Mouse (Mus musculus) embryonic facial prominence, embryonic 13.5 days (tissue): ENCODE measurements around the gene Afp. TPM values are rescaled to one million over a fixed set of nuclear protein-coding genes. Genes with fewer than 3 reads are reported as not detected.

Experiments used
- ATAC-seq: fragments of 200-750 bp; cut with Nextera tagmentation; 2 replicates; pipeline ENCODE4 v1.8.0; 2017; ENCODE audit warnings: low read depth; ENCODE audit not compliant: insufficient number of reproducible peaks, insufficient read depth, low FRiP score, low TSS enrichment
- H3K27ac ChIP-seq: fragments of 300-500 bp; sonication (generic); 2 replicates; pipeline ENCODE4 v1.5.1; 2015; ENCODE audit warnings: moderate library complexity, mild to moderate bottlenecking, inconsistent platforms
- H3K27me3 ChIP-seq: fragments of 300-500 bp; sonication (generic); 2 replicates; pipeline ENCODE4 v1.6.1; 2015; ENCODE audit warnings: mild to moderate bottlenecking, inconsistent platforms
- H3K36me3 ChIP-seq: fragments of 300-500 bp; sonication (generic); 2 replicates; pipeline ENCODE4 v1.6.1; 2015; ENCODE audit warnings: mild to moderate bottlenecking, inconsistent platforms
- H3K4me1 ChIP-seq: fragments of 300-500 bp; sonication (generic); 2 replicates; pipeline ENCODE4 v1.6.1; 2015; ENCODE audit warnings: inconsistent platforms
- H3K4me2 ChIP-seq: fragments of 300-500 bp; sonication (generic); 2 replicates; pipeline ENCODE4 v1.6.1; 2015; ENCODE audit warnings: moderate library complexity, mild to moderate bottlenecking, inconsistent platforms
- H3K4me3 ChIP-seq: fragments of 300-500 bp; sonication (generic); 2 replicates; pipeline ENCODE4 v1.5.1; 2015; ENCODE audit warnings: mild to moderate bottlenecking, inconsistent platforms
- H3K9ac ChIP-seq: fragments of 300-500 bp; sonication (generic); 2 replicates; pipeline ENCODE4 v1.6.1; 2015; ENCODE audit warnings: mild to moderate bottlenecking, inconsistent platforms
- H3K9me3 ChIP-seq: fragments of 300-500 bp; sonication (generic); 2 replicates; pipeline ENCODE4 v1.6.1; 2016; ENCODE audit warnings: inconsistent platforms
- WGBS: fragments of 180-500 bp; shearing (Covaris S2); methylation state at CpG from one replicate; pipeline ENCODE4 v1.1.7; 2015; ENCODE audit warnings: mixed read lengths; 5-methylcytosine and 5-hydroxymethylcytosine counted together
- polyA plus RNA-seq: library from polyadenylated mRNA; unstranded; fragments of >200 nt; fragmentation: Nextera tagmentation; extraction: Ambion mirVana; gene quantifications from 2 replicates; pipeline ENCODE4 v1.2.1, GENCODE M21; 2015

Afp gene
- 0.84 and 113 TPM in 2 replicates for polyA plus RNA-seq

- Histone ChIP-seq H3K36me3 (no peaks in the 10 kb centered on the region), H3K27ac (no peak within 1 kb of the TSS), H3K4me3 (no peak within 1 kb of the TSS), H3K4me1 (no peaks in the 10 kb centered on the region), H3K4me2 (no peak within 1 kb of the TSS), H3K27me3 (no peaks in the 10 kb centered on the region), H3K9me3 (no peaks in the 10 kb centered on the region), H3K9ac (no peak within 1 kb of the TSS)
- no peak for ATAC-seq
- WGBS, result 83% methylated on average over 7 of the region's 7 CpGs
Measured at GRCm38 (mm10) chr5:90490518-90490917, at the start of gene Afp. Afp (plus strand) TSS chr5:90490737.

GRCm38 (mm10) chr5:90447577-90447976, 43.0 kb upstream of the Afp start:
- ATAC-seq, result no peak

GRCm38 (mm10) chr5:90449961-90450360, 40.6 kb upstream of the Afp start:
- no peak overlapping the region for H3K4me3 ChIP-seq
- no peak overlapping the region for H3K4me2 ChIP-seq
- WGBS, result 84% methylated on average over 5 of the region's 5 CpGs
- H3K9ac ChIP-seq, result no peak overlapping the region
- no peak overlapping the region for H3K27ac ChIP-seq
- no peaks in the 10 kb centered on the region for H3K4me1 ChIP-seq
- no peak for ATAC-seq
- no peaks in the 10 kb centered on the region for H3K36me3 ChIP-seq
- no peaks in the 10 kb centered on the region for H3K27me3 ChIP-seq
- no peaks in the 10 kb centered on the region for H3K9me3 ChIP-seq

More at GRCm38 (mm10) chr5:90447577-90447976, 43.0 kb upstream of the Afp start:
- Histone ChIP-seq H3K27me3 (no peaks in the 10 kb centered on the region), H3K4me3 (no peak overlapping the region), H3K27ac (no peak overlapping the region), H3K9ac (no peak overlapping the region), H3K36me3 (no peaks in the 10 kb centered on the region), H3K9me3 (no peaks in the 10 kb centered on the region), H3K4me1 (no peaks in the 10 kb centered on the region), H3K4me2 (no peak overlapping the region)
- WGBS, result 86% methylated on average over 3 of the region's 3 CpGs

- 71% methylated on average over 4 of the region's 4 CpGs for WGBS
- Histone ChIP-seq H3K9me3 (no peaks in the 10 kb centered on the region), H3K27me3 (no peaks in the 10 kb centered on the region), H3K36me3 (no peaks in the 10 kb centered on the region), H3K4me1 (no peaks in the 10 kb centered on the region), H3K9ac (no peak overlapping the region), H3K4me3 (no peak overlapping the region), H3K4me2 (no peak overlapping the region), H3K27ac (no peak overlapping the region)
- ATAC-seq, result no peak
Measured at GRCm38 (mm10) chr5:90452711-90453110, 37.8 kb upstream of the Afp start.

- 86% methylated on average over 1 of the region's 1 CpGs for WGBS
- ATAC-seq, result no peak
- Histone ChIP-seq H3K4me3 (no peak overlapping the region), H3K4me1 (no peaks in the 10 kb centered on the region), H3K36me3 (no peaks in the 10 kb centered on the region), H3K27me3 (no peaks in the 10 kb centered on the region), H3K9me3 (no peaks in the 10 kb centered on the region), H3K9ac (no peak overlapping the region), H3K27ac (no peak overlapping the region), H3K4me2 (no peak overlapping the region)
Measured at GRCm38 (mm10) chr5:90457241-90457640, 33.3 kb upstream of the Afp start.

GRCm38 (mm10) chr5:90458727-90459126, 31.8 kb upstream of the Afp start:
- Histone ChIP-seq H3K4me1 (no peaks in the 10 kb centered on the region), H3K9me3 (no peaks in the 10 kb centered on the region), H3K9ac (no peak overlapping the region), H3K4me2 (no peak overlapping the region), H3K27ac (no peak overlapping the region), H3K4me3 (no peak overlapping the region), H3K27me3 (no peaks in the 10 kb centered on the region), H3K36me3 (no peaks in the 10 kb centered on the region)
- no peak for ATAC-seq
- WGBS, result 56% methylated on average over 5 of the region's 5 CpGs

GRCm38 (mm10) chr5:90460619-90461018, 29.9 kb upstream of the Afp start, which contains the start of gene Alb:
Alb (plus strand) TSS chr5:90460897.
- Histone ChIP-seq H3K9ac (no peak within 1 kb of the TSS), H3K9me3 (no peaks in the 10 kb centered on the region), H3K27ac (no peak within 1 kb of the TSS), H3K36me3 (no peaks in the 10 kb centered on the region), H3K4me3 (no peak within 1 kb of the TSS), H3K4me2 (no peak within 1 kb of the TSS), H3K4me1 (no peaks in the 10 kb centered on the region), H3K27me3 (no peaks in the 10 kb centered on the region)
- WGBS, result 63% methylated on average over 8 of the region's 8 CpGs
- ATAC-seq, result no peak

GRCm38 (mm10) chr5:90466806-90467205, 23.7 kb upstream of the Afp start:
- no peak overlapping the region for H3K4me2 ChIP-seq
- peaks cover 7% of the 10 kb centered on the region; the same call in 1 of the 2 replicates for H3K4me1 ChIP-seq
- no peak overlapping the region for H3K4me3 ChIP-seq
- H3K9ac ChIP-seq, result no peak overlapping the region
- no peaks in the 10 kb centered on the region for H3K9me3 ChIP-seq
- H3K27ac ChIP-seq, result no peak overlapping the region
- no peaks in the 10 kb centered on the region for H3K36me3 ChIP-seq
- ATAC-seq, result no peak
- 32% methylated on average over 4 of the region's 4 CpGs for WGBS
- H3K27me3 ChIP-seq, result no peaks in the 10 kb centered on the region

- 15% methylated on average over 6 of the region's 6 CpGs for WGBS
Measured at GRCm38 (mm10) chr5:90467245-90467644, 23.3 kb upstream of the Afp start.

GRCm38 (mm10) chr5:90470836-90471235, 19.7 kb upstream of the Afp start:
- Histone ChIP-seq H3K9me3 (no peaks in the 10 kb centered on the region), H3K4me1 (peaks cover 7% of the 10 kb centered on the region; the same call in 1 of the 2 replicates), H3K4me3 (no peak overlapping the region), H3K4me2 (no peak overlapping the region), H3K9ac (no peak overlapping the region), H3K27ac (no peak overlapping the region), H3K27me3 (no peaks in the 10 kb centered on the region), H3K36me3 (no peaks in the 10 kb centered on the region)
- WGBS, result 88% methylated on average over 3 of the region's 3 CpGs
- ATAC-seq, result no peak

More at GRCm38 (mm10) chr5:90467245-90467644, 23.3 kb upstream of the Afp start:
- ATAC-seq, result no peak
- no peaks in the 10 kb centered on the region for H3K27me3 ChIP-seq
- H3K36me3 ChIP-seq, result no peaks in the 10 kb centered on the region
- H3K9me3 ChIP-seq, result no peaks in the 10 kb centered on the region
- H3K27ac ChIP-seq, result no peak overlapping the region
- H3K9ac ChIP-seq, result no peak overlapping the region
- H3K4me2 ChIP-seq, result no peak overlapping the region
- no peak overlapping the region for H3K4me3 ChIP-seq
- peaks cover 7% of the 10 kb centered on the region; the same call in 1 of the 2 replicates for H3K4me1 ChIP-seq

GRCm38 (mm10) chr5:90473902-90474301, 16.6 kb upstream of the Afp start:
- no peak overlapping the region for H3K9ac ChIP-seq
- no peak overlapping the region for H3K27ac ChIP-seq
- no peaks in the 10 kb centered on the region for H3K4me1 ChIP-seq
- no peaks in the 10 kb centered on the region for H3K27me3 ChIP-seq
- WGBS, result 89% methylated on average over 3 of the region's 4 CpGs
- H3K4me3 ChIP-seq, result no peak overlapping the region
- ATAC-seq, result no peak
- no peak overlapping the region for H3K4me2 ChIP-seq
- H3K36me3 ChIP-seq, result no peaks in the 10 kb centered on the region
- H3K9me3 ChIP-seq, result no peaks in the 10 kb centered on the region

GRCm38 (mm10) chr5:90474369-90474768, 16.2 kb upstream of the Afp start:
- ATAC-seq, result no peak
- H3K9ac ChIP-seq, result no peak overlapping the region
- H3K4me3 ChIP-seq, result no peak overlapping the region
- H3K27ac ChIP-seq, result no peak overlapping the region
- H3K4me1 ChIP-seq, result no peaks in the 10 kb centered on the region
- no peaks in the 10 kb centered on the region for H3K9me3 ChIP-seq
- H3K36me3 ChIP-seq, result no peaks in the 10 kb centered on the region
- 90% methylated on average over 5 of the region's 5 CpGs for WGBS
- H3K4me2 ChIP-seq, result no peak overlapping the region
- H3K27me3 ChIP-seq, result no peaks in the 10 kb centered on the region
